Mouse (Mus musculus): Measurements from ENCODE around the gene Krt87. TPM values are rescaled to one million over a fixed set of nuclear protein-coding genes. Genes with fewer than 3 reads are reported as not detected.
A peak's percentile ranks its signal among the peaks of the same experiment; 100 is the strongest.

Krt87 gene
- polyA plus RNA-seq, 2 experiments, result not detected

GRCm38 (mm10) chr15:101387176-101387575 is 51.4 kb downstream of the Krt87 start:
- Histone ChIP-seq H3K36me3 (replicated peaks; ENCODE audit: control insufficient read depth, insufficient read depth, low read depth) (no peaks in the 10 kb centered on the region), H3K4me1 (replicated peaks; ENCODE audit: control insufficient read depth in 2 of 2, insufficient read depth in 2 of 2, low read length in 1 of 2) (0 out of 4 replicates have a peak, but pooled peaks cover 0 to 2% of the 10 kb centered on the region in 2 experiments), H3K4me2 (ENCODE audit: low read depth) (no peak overlapping the region), H3K4me3 (ENCODE audit: insufficient read depth in 1 of 2, low read depth in 2 of 2, low read length in 2 of 2) (no peak overlapping the region), H3K27ac (no peak overlapping the region), H3K9me3 (ENCODE audit: control insufficient read depth, low read length) (no peaks in the 10 kb centered on the region), H3K9ac (replicated peaks) (no peak overlapping the region), H3K27me3 (ENCODE audit: control insufficient read depth, insufficient read depth, low read length) (no peaks in the 10 kb centered on the region)
- ATAC-seq (ENCODE audit: insufficient read depth) (no peak), DNase-seq (ENCODE audit: low read depth in 3 of 3, low spot score in 3 of 3) (no peak)
- TF ChIP-seq EP300 (IDR thresholded peaks at IDR 0.05; ENCODE audit: low read depth) (no peak), CTCF (IDR thresholded peaks at IDR 0.05; ENCODE audit: low read depth) (peak; percentile 47)
- 43% methylated on average over 3 of the region's 3 CpGs for WGBS (ENCODE audit: insufficient replicate concordance)

GRCm38 (mm10) chr15:101385064-101385463 is 53.5 kb downstream of the Krt87 start:
- H3K27me3 ChIP-seq (ENCODE audit: control insufficient read depth, insufficient read depth, low read length), result no peaks in the 10 kb centered on the region

GRCm38 (mm10) chr15:101384610-101385009 is 54.0 kb downstream of the Krt87 start:
- DNase-seq (ENCODE audit: low read depth in 3 of 3, low spot score in 3 of 3) (no peak), ATAC-seq (ENCODE audit: insufficient read depth) (no peak)
- Histone ChIP-seq H3K36me3 (replicated peaks; ENCODE audit: control insufficient read depth, insufficient read depth, low read depth) (no peaks in the 10 kb centered on the region), H3K9ac (replicated peaks) (no peak overlapping the region), H3K27me3 (ENCODE audit: control insufficient read depth, insufficient read depth, low read length) (no peaks in the 10 kb centered on the region), H3K9me3 (ENCODE audit: control insufficient read depth, low read length) (no peaks in the 10 kb centered on the region), H3K4me2 (ENCODE audit: low read depth) (no peak overlapping the region), H3K4me1 (replicated peaks; ENCODE audit: control insufficient read depth in 2 of 2, insufficient read depth in 2 of 2, low read length in 1 of 2) (0 out of 4 replicates have a peak, but pooled peaks cover 0 to 2% of the 10 kb centered on the region in 2 experiments), H3K4me3 (ENCODE audit: insufficient read depth in 1 of 2, low read depth in 2 of 2, low read length in 2 of 2) (no peak overlapping the region), H3K27ac (no peak overlapping the region)
- TF ChIP-seq EP300 (IDR thresholded peaks at IDR 0.05; ENCODE audit: low read depth) (no peak), CTCF (IDR thresholded peaks at IDR 0.05; ENCODE audit: low read depth) (no peak)
- WGBS (ENCODE audit: insufficient replicate concordance), result 46% methylated on average over 7 of the region's 7 CpGs

More at GRCm38 (mm10) chr15:101385064-101385463, 53.5 kb downstream of the Krt87 start:
- no peak for ATAC-seq (ENCODE audit: insufficient read depth)
- Histone ChIP-seq H3K36me3 (replicated peaks; ENCODE audit: control insufficient read depth, insufficient read depth, low read depth) (no peaks in the 10 kb centered on the region), H3K4me2 (ENCODE audit: low read depth) (no peak overlapping the region), H3K4me3 (ENCODE audit: insufficient read depth in 1 of 2, low read depth in 2 of 2, low read length in 2 of 2) (no peak overlapping the region), H3K4me1 (replicated peaks; ENCODE audit: control insufficient read depth in 2 of 2, insufficient read depth in 2 of 2, low read length in 1 of 2) (0 out of 4 replicates have a peak, but pooled peaks cover 0 to 2% of the 10 kb centered on the region in 2 experiments), H3K9me3 (ENCODE audit: control insufficient read depth, low read length) (no peaks in the 10 kb centered on the region), H3K27ac (no peak overlapping the region), H3K9ac (replicated peaks) (no peak overlapping the region)
- no peak for TF ChIP-seq CTCF (IDR thresholded peaks at IDR 0.05; ENCODE audit: low read depth)
- TF ChIP-seq EP300 (IDR thresholded peaks at IDR 0.05; ENCODE audit: low read depth), result no peak
- no peak for DNase-seq (ENCODE audit: low read depth in 3 of 3, low spot score in 3 of 3)
- 63% methylated on average over 6 of the region's 6 CpGs for WGBS (ENCODE audit: insufficient replicate concordance)

GRCm38 (mm10) chr15:101382811-101383210 is 55.8 kb downstream of the Krt87 start:
- Histone ChIP-seq H3K4me1 (replicated peaks; ENCODE audit: control insufficient read depth in 2 of 2, insufficient read depth in 2 of 2, low read length in 1 of 2) (0 out of 4 replicates have a peak, but pooled peaks cover 0 to 2% of the 10 kb centered on the region in 2 experiments), H3K4me3 (ENCODE audit: insufficient read depth in 1 of 2, low read depth in 2 of 2, low read length in 2 of 2) (no peak overlapping the region), H3K36me3 (replicated peaks; ENCODE audit: control insufficient read depth, insufficient read depth, low read depth) (no peaks in the 10 kb centered on the region), H3K9ac (replicated peaks) (no peak overlapping the region), H3K27ac (no peak overlapping the region), H3K27me3 (ENCODE audit: control insufficient read depth, insufficient read depth, low read length) (no peaks in the 10 kb centered on the region), H3K9me3 (ENCODE audit: control insufficient read depth, low read length) (no peaks in the 10 kb centered on the region), H3K4me2 (ENCODE audit: low read depth) (no peak overlapping the region)
- whole genome bisulfite sequencing (ENCODE audit: insufficient replicate concordance), result 74% methylated on average over 11 of the region's 11 CpGs
- DNase-seq (ENCODE audit: low read depth in 3 of 3, low spot score in 3 of 3) (no peak), ATAC-seq (ENCODE audit: insufficient read depth) (no peak)
- TF ChIP-seq CTCF (IDR thresholded peaks at IDR 0.05; ENCODE audit: low read depth) (no peak), EP300 (IDR thresholded peaks at IDR 0.05; ENCODE audit: low read depth) (no peak)

- H3K4me1 ChIP-seq (replicated peaks; ENCODE audit: control insufficient read depth in 2 of 2, insufficient read depth in 2 of 2, low read length in 1 of 2), result 0 out of 4 replicates have a peak, but pooled peaks cover 0 to 2% of the 10 kb centered on the region in 2 experiments
- H3K27ac ChIP-seq, result no peak overlapping the region
- no peaks in the 10 kb centered on the region for H3K27me3 ChIP-seq (ENCODE audit: control insufficient read depth, insufficient read depth, low read length)
- no peak for TF ChIP-seq CTCF (IDR thresholded peaks at IDR 0.05; ENCODE audit: low read depth)
- no peak for TF ChIP-seq EP300 (IDR thresholded peaks at IDR 0.05; ENCODE audit: low read depth)
- H3K9me3 ChIP-seq (ENCODE audit: control insufficient read depth, low read length), result no peaks in the 10 kb centered on the region
- 39% methylated on average over 9 of the region's 9 CpGs for WGBS (ENCODE audit: insufficient replicate concordance)
- H3K4me2 ChIP-seq (ENCODE audit: low read depth), result no peak overlapping the region
- ATAC-seq (ENCODE audit: insufficient read depth) (no peak), DNase-seq (ENCODE audit: low read depth in 3 of 3, low spot score in 3 of 3) (no peak)
- no peak overlapping the region for H3K9ac ChIP-seq (replicated peaks)
- no peak overlapping the region for H3K4me3 ChIP-seq (ENCODE audit: insufficient read depth in 1 of 2, low read depth in 2 of 2, low read length in 2 of 2)
- H3K36me3 ChIP-seq (replicated peaks; ENCODE audit: control insufficient read depth, insufficient read depth, low read depth), result no peaks in the 10 kb centered on the region
These were observed 56.8 kb downstream of the Krt87 start for GRCm38 (mm10) chr15:101381758-101382157.

Other genes with a start within 250 kb of the Krt87 start
- gene Grasp, start 214.6 kb downstream of the Krt87 start, polyA plus RNA-seq (2012; rRNA removed), result 0.50 and 0.73 TPM in 2 replicates
- 0.13 and 0.27 TPM in 2 replicates for gene Grasp, start 214.6 kb downstream of the Krt87 start, polyA plus RNA-seq (2014; fragmentation: Nextera tagmentation; extraction: Ambion mirVana)
- 0.42 and 0.48 TPM in 2 replicates for gene Nr4a1, start 184.5 kb downstream of the Krt87 start, polyA plus RNA-seq (2012; rRNA removed)
- 0.19 and 0.23 TPM in 2 replicates for gene Nr4a1, start 184.5 kb downstream of the Krt87 start, polyA plus RNA-seq (2014; fragmentation: Nextera tagmentation; extraction: Ambion mirVana)
- gene Atg101, start 154.5 kb downstream of the Krt87 start, polyA plus RNA-seq (2012; rRNA removed), result 13.1 and 17.2 TPM in 2 replicates
- 21.3 and 23.7 TPM in 2 replicates for gene Atg101, start 154.5 kb downstream of the Krt87 start, polyA plus RNA-seq (2014; fragmentation: Nextera tagmentation; extraction: Ambion mirVana)
- gene 6030408B16Rik, start 145.6 kb downstream of the Krt87 start, polyA plus RNA-seq (2012; rRNA removed), result 0.10 and 0.11 TPM in 2 replicates
- 0.18 and 0.35 TPM in 2 replicates for gene 6030408B16Rik, start 145.6 kb downstream of the Krt87 start, polyA plus RNA-seq (2014; fragmentation: Nextera tagmentation; extraction: Ambion mirVana)
- gene Krt80, start 68.6 kb downstream of the Krt87 start, polyA plus RNA-seq (2012; rRNA removed), result 0.15 and 0.19 TPM in 2 replicates
- gene Krt80, start 68.6 kb downstream of the Krt87 start, polyA plus RNA-seq (2014; fragmentation: Nextera tagmentation; extraction: Ambion mirVana), result 0.27 TPM in 2 replicates
- 0.82 and 0.85 TPM in 2 replicates for gene Krt7, start 27.8 kb downstream of the Krt87 start, polyA plus RNA-seq (2012; rRNA removed)
- 1.5 TPM in 2 replicates for gene Krt7, start 27.8 kb downstream of the Krt87 start, polyA plus RNA-seq (2014; fragmentation: Nextera tagmentation; extraction: Ambion mirVana)
- not detected in 2 replicates for gene Krt88, start 8.9 kb upstream of the Krt87 start, polyA plus RNA-seq (2012; rRNA removed)
- not detected in 2 replicates for gene Krt88, start 8.9 kb upstream of the Krt87 start, polyA plus RNA-seq (2014; fragmentation: Nextera tagmentation; extraction: Ambion mirVana)
- not detected in 2 replicates for gene Krt81, start 24.9 kb upstream of the Krt87 start, polyA plus RNA-seq (2012; rRNA removed)
- gene Krt81, start 24.9 kb upstream of the Krt87 start, polyA plus RNA-seq (2014; fragmentation: Nextera tagmentation; extraction: Ambion mirVana), result not detected in 2 replicates
- gene Krt86, start 34.7 kb upstream of the Krt87 start, polyA plus RNA-seq (2012; rRNA removed), result not detected in 2 replicates
- gene Krt86, start 34.7 kb upstream of the Krt87 start, polyA plus RNA-seq (2014; fragmentation: Nextera tagmentation; extraction: Ambion mirVana), result not detected in 2 replicates
- gene Krt83, start 52.7 kb upstream of the Krt87 start, polyA plus RNA-seq (2012; rRNA removed), result 0.03 TPM in 1 of 2 replicates, not detected in the other
- gene Krt83, start 52.7 kb upstream of the Krt87 start, polyA plus RNA-seq (2014; fragmentation: Nextera tagmentation; extraction: Ambion mirVana), result 0.30 TPM in 1 of 2 replicates, not detected in the other
- gene Gm49425, start 78.5 kb upstream of the Krt87 start, polyA plus RNA-seq (2012; rRNA removed), result not detected in 2 replicates
- not detected in 2 replicates for gene Gm49425, start 78.5 kb upstream of the Krt87 start, polyA plus RNA-seq (2014; fragmentation: Nextera tagmentation; extraction: Ambion mirVana)
- not detected in 2 replicates for gene Krt84, start 94.0 kb upstream of the Krt87 start, polyA plus RNA-seq (2012; rRNA removed)
- gene Krt84, start 94.0 kb upstream of the Krt87 start, polyA plus RNA-seq (2014; fragmentation: Nextera tagmentation; extraction: Ambion mirVana), result not detected in 2 replicates
- not detected in 2 replicates for gene Krt82, start 111.9 kb upstream of the Krt87 start, polyA plus RNA-seq (2012; rRNA removed)
- not detected in 2 replicates for gene Krt82, start 111.9 kb upstream of the Krt87 start, polyA plus RNA-seq (2014; fragmentation: Nextera tagmentation; extraction: Ambion mirVana)
- not detected in 2 replicates for gene Krt90, start 124.1 kb upstream of the Krt87 start, polyA plus RNA-seq (2012; rRNA removed)
- gene Krt90, start 124.1 kb upstream of the Krt87 start, polyA plus RNA-seq (2014; fragmentation: Nextera tagmentation; extraction: Ambion mirVana), result not detected in 2 replicates
- gene Krt75, start 135.1 kb upstream of the Krt87 start, polyA plus RNA-seq (2012; rRNA removed), result not detected in 2 replicates
- not detected in 2 replicates for gene Krt75, start 135.1 kb upstream of the Krt87 start, polyA plus RNA-seq (2014; fragmentation: Nextera tagmentation; extraction: Ambion mirVana)
- not detected in 2 replicates for gene Gm5414, start 189.4 kb upstream of the Krt87 start, polyA plus RNA-seq (2012; rRNA removed)
- gene Gm5414, start 189.4 kb upstream of the Krt87 start, polyA plus RNA-seq (2014; fragmentation: Nextera tagmentation; extraction: Ambion mirVana), result not detected in 2 replicates
- gene Gm5478, start 208.6 kb upstream of the Krt87 start, polyA plus RNA-seq (2012; rRNA removed), result not detected in 2 replicates
- not detected in 2 replicates for gene Gm5478, start 208.6 kb upstream of the Krt87 start, polyA plus RNA-seq (2014; fragmentation: Nextera tagmentation; extraction: Ambion mirVana)
- gene Krt6b, start 241.5 kb upstream of the Krt87 start, polyA plus RNA-seq (2012; rRNA removed), result not detected in 2 replicates
- gene Krt6b, start 241.5 kb upstream of the Krt87 start, polyA plus RNA-seq (2014; fragmentation: Nextera tagmentation; extraction: Ambion mirVana), result not detected in 2 replicates